Mouse (Mus musculus) thymus, postnatal 0 days (tissue): ENCODE results near the gene Golga1. TPM values are rescaled to one million over a fixed set of nuclear protein-coding genes. Genes with fewer than 3 reads are reported as not detected.

Experiments used
- DNase-seq: peaks from one replicate; pipeline ENCODE4 v3.0.0-alpha.2; 2015; ENCODE audit warnings: low spot score
- polyA plus RNA-seq: library from polyadenylated mRNA; unstranded; fragments of >200 nt; fragmentation: Nextera tagmentation; extraction: Ambion mirVana; gene quantifications from 2 replicates; pipeline ENCODE4 v1.2.1, GENCODE M21; 2015

The Golga1 gene
- polyA plus RNA-seq, 1 experiment from 2014 or later, result 30.2 TPM

- no peak for DNase-seq
Observed at GRCm38 (mm10) chr2:38975941-38976805, 89.2 kb downstream of the Golga1 start.

- no peak for DNase-seq
Observed at GRCm38 (mm10) chr2:38975181-38975580, 90.2 kb downstream of the Golga1 start.

GRCm38 (mm10) chr2:38974171-38974570 lies 91.2 kb downstream of the Golga1 start:
- DNase-seq, result no peak

GRCm38 (mm10) chr2:38973701-38974100 lies 91.6 kb downstream of the Golga1 start:
- no peak for DNase-seq

- DNase-seq, result no peak
Observed at GRCm38 (mm10) chr2:38973223-38973622, 92.1 kb downstream of the Golga1 start.

GRCm38 (mm10) chr2:38970057-38970456 lies 95.3 kb downstream of the Golga1 start:
- DNase-seq, result no peak

- DNase-seq, result no peak
Observed at GRCm38 (mm10) chr2:38969650-38970049, 95.7 kb downstream of the Golga1 start.

Other genes with a start within 250 kb of the Golga1 start
- 0.42 and 0.44 TPM in 2 replicates for gene Nr6a1, start 137.9 kb downstream of the Golga1 start, polyA plus RNA-seq
- gene Olfml2a, start 133.6 kb downstream of the Golga1 start, polyA plus RNA-seq, result 4.7 and 6.9 TPM in 2 replicates
- 2.6 and 3.0 TPM in 2 replicates for gene Wdr38, start 68.1 kb downstream of the Golga1 start, polyA plus RNA-seq
- 185 and 199 TPM in 2 replicates for gene Arpc5l, start 60.2 kb downstream of the Golga1 start, polyA plus RNA-seq
- 1,431 and 1,509 TPM in 2 replicates for gene Rpl35, start 59.9 kb downstream of the Golga1 start, polyA plus RNA-seq
- 5.9 and 6.1 TPM in 2 replicates for gene Scai, start 125.2 kb upstream of the Golga1 start, polyA plus RNA-seq
- 120 and 129 TPM in 2 replicates for gene Ppp6c, start 160.9 kb upstream of the Golga1 start, polyA plus RNA-seq